Mouse (Mus musculus) heart, embryonic 13.5 days (tissue): Measurements from ENCODE around the gene BC005561. TPM values are rescaled to one million over a fixed set of nuclear protein-coding genes. Genes with fewer than 3 reads are reported as not detected.

Source experiments
- polyA plus RNA-seq: library from polyadenylated mRNA; unstranded; fragments of >200 nt; fragmentation: Nextera tagmentation; extraction: Ambion mirVana; gene quantifications from 2 replicates; pipeline ENCODE4 v1.2.1, GENCODE M21; 2015

Gene BC005561
- polyA plus RNA-seq, 1 experiment from 2014 or later: 6.5 TPM

Other genes with a start within 250 kb of the BC005561 start
- 0.06 and 0.17 TPM in 2 replicates for gene Ibsp, start 209.2 kb upstream of the BC005561 start, polyA plus RNA-seq
- gene Mepe, start 183.0 kb upstream of the BC005561 start, polyA plus RNA-seq: not detected in 2 replicates
- gene Spp1, start 73.2 kb upstream of the BC005561 start, polyA plus RNA-seq: 6.0 and 12.9 TPM in 2 replicates
- gene Pkd2, start 48.9 kb upstream of the BC005561 start, polyA plus RNA-seq: 7.2 and 7.9 TPM in 2 replicates